ENCODE assay signal across 8 mouse cellular contexts in the genomic region with DNA sequence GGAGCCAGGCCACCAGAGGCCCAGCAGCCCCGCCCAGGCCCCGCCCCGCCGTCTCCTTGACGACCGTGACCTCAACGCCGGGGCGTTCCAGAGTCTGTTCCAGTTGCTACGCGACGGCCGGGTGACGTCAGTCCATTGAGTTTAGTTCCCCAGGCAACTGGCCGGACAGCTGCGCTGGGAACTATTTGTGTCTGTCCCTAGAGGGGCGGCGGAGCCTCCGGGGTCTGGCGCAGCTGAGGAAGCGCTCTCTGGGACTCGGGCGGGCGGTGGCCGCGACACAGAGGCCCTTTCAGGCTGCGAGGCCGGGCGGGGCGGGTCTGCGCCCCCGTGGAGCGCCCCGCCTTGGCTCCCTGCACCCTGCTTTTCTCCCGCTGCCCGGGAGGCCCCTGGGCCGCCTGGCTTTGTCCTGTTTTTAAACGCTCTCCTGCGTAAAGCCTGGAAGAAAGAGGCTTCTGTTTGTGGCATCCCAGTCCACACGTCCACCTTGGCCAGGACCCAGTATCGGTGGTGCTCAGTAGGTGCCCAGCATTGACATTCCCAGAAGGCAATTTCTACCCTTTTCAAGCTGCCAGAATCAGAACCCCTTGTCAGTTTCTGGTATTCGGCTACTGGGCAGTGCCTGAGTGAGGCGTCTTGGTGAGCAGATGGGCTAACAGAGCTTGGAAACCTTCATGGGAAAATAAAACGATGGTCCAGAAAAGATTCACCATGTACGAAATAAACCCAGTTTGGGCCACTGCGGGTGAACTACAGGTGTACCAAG. TPM values are rescaled to one million over a fixed set of nuclear protein-coding genes. Genes with fewer than 3 reads are reported as not detected.
DNase-seq lines count a peak whose midpoint lies in the region; ATAC-seq and TF ChIP-seq lines count a peak whose summit lies in the region.

No protein-coding gene starts in this region.

- H3K9me3 ChIP-seq in CH12.LX (replicated peaks; ENCODE audit: low read length), result no peaks in the 10 kb centered on the region
- H3K9me3 ChIP-seq in forebrain, embryonic 12.5 days, result no peaks in the 10 kb centered on the region
- no peaks in the 10 kb centered on the region for H3K9me3 ChIP-seq in liver, postnatal 0 days (ENCODE audit: low read length)
- no peaks in the 10 kb centered on the region for H3K9me3 ChIP-seq in neural tube, embryonic 14.5 days (ENCODE audit: control insufficient read depth, low read length)

- no peaks in the 10 kb centered on the region; the same call in 1 of the 2 replicates for H3K79me2 ChIP-seq in CH12.LX (replicated peaks; ENCODE audit: control insufficient read depth, extremely low read depth, insufficient read depth, poor library complexity, severe bottlenecking)

- TF ChIP-seq EP300 in CH12.LX (IDR thresholded peaks at IDR 0.05; ENCODE audit: low read length), result no peak
- TF ChIP-seq EP300 in liver, postnatal 0 days (IDR thresholded peaks at IDR 0.05; ENCODE audit: low read depth), result no peak

- dilution Hi-C loops in CH12.LX (cut with MboI; ENCODE audit: extremely low pct_ligation_motif_present, extremely low pct_unique_long_range_greater_than_20kb, low sequenced_read_pairs), result no loop called here

- no peak for TF ChIP-seq RAD21 in CH12.LX (IDR thresholded peaks at IDR 0.05; ENCODE audit: low read depth, low read length)

- H3K36me3 ChIP-seq in CH12.LX (replicated peaks in 1 of 2; ENCODE audit: control insufficient read depth in 1 of 2, insufficient read depth in 1 of 2, low read length in 1 of 2), result peaks cover 0 to 2% of the 10 kb centered on the region in 2 experiments
- no peaks in the 10 kb centered on the region for H3K36me3 ChIP-seq in forebrain, embryonic 12.5 days (replicated peaks)
- no peaks in the 10 kb centered on the region for H3K36me3 ChIP-seq in liver, postnatal 0 days (replicated peaks; ENCODE audit: insufficient read depth, low read length)
- H3K36me3 ChIP-seq in neural tube, embryonic 14.5 days (ENCODE audit: control insufficient read depth, insufficient read depth, low read length), result no peaks in the 10 kb centered on the region

- peak overlapping the region; percentile 55 for H3K9ac ChIP-seq in CH12.LX (ENCODE audit: insufficient read depth, low read depth)
- peak overlapping the region; percentile 66 for H3K9ac ChIP-seq in forebrain, embryonic 12.5 days
- peak overlapping the region; percentile 82 for H3K9ac ChIP-seq in liver, postnatal 0 days (replicated peaks)
- peak overlapping the region; percentile 67 for H3K9ac ChIP-seq in neural tube, embryonic 14.5 days (replicated peaks; ENCODE audit: low read depth, low read length)

- H3K27ac ChIP-seq in CH12.LX (ENCODE audit: insufficient read depth, low read depth), result peak overlapping the region; percentile 94
- peak overlapping the region; percentile 99 for H3K27ac ChIP-seq in forebrain, embryonic 12.5 days
- peak overlapping the region; percentile 97 for H3K27ac ChIP-seq in liver, postnatal 0 days (ENCODE audit: low read depth)
- peak overlapping the region; percentile 96 for H3K27ac ChIP-seq in neural tube, embryonic 14.5 days (ENCODE audit: low read depth, low read length)

- no peaks in the 10 kb centered on the region for H3K27me3 ChIP-seq in CH12.LX (replicated peaks)
- H3K27me3 ChIP-seq in forebrain, embryonic 12.5 days, result no peaks in the 10 kb centered on the region
- H3K27me3 ChIP-seq in liver, postnatal 0 days (ENCODE audit: insufficient read depth, low read length), result no peaks in the 10 kb centered on the region
- H3K27me3 ChIP-seq in neural tube, embryonic 14.5 days (ENCODE audit: control insufficient read depth, insufficient read depth, low read length), result no peaks in the 10 kb centered on the region

- H3K4me2 ChIP-seq in CH12.LX (ENCODE audit: insufficient read depth, low read depth, poor library complexity, severe bottlenecking), result peak overlapping the region; percentile 62
- peak overlapping the region; percentile 61 for H3K4me2 ChIP-seq in forebrain, embryonic 12.5 days
- H3K4me2 ChIP-seq in liver, postnatal 0 days (ENCODE audit: low read depth, low read length), result peak overlapping the region; percentile 92
- H3K4me2 ChIP-seq in neural tube, embryonic 14.5 days (ENCODE audit: low read depth, low read length), result peak overlapping the region; percentile 67

- TF ChIP-seq CTCF in CH12.LX (conservative IDR thresholded peaks at IDR 0.05 in 1 of 2, IDR thresholded peaks at IDR 0.05 in 1 of 2; ENCODE audit: low read depth in 2 of 2, low read length in 2 of 2), result no peak
- no peak for TF ChIP-seq CTCF in liver, postnatal 0 days (IDR thresholded peaks at IDR 0.05; ENCODE audit: low read depth)

- in situ Hi-C loops in CH12.LX (cut with MboI; ENCODE audit: low pct_ligation_motif_present, low pct_unique_long_range_greater_than_20kb, low sequenced_read_pairs), result loop anchor here (5.0 to 25.0 kb wide), 2 partner anchors 37 to 603 kb away; no protein-coding TSS in a partner anchor

- intact Hi-C loops in heart, postnatal 10 days (cut with DNase I), result no loop called here

- DNase-seq in CH12.LX (ENCODE audit: extremely low read depth), result peak; percentile 100
- peak; percentile 99 for DNase-seq in c-Kit-positive CD71-positive TER-119-negative erythroid progenitor cells, embryonic 14.5 days (ENCODE audit: low read depth)
- peak; percentile 99 to 100 for DNase-seq in heart, postnatal 10 days
- peak; percentile 96 for DNase-seq in large intestine, adult 2 months (ENCODE audit: low read depth, low spot score)
- peak; percentile 100 for DNase-seq in liver, postnatal 0 days
- peak; percentile 100 for DNase-seq in testis, postnatal 10 days (ENCODE audit: low spot score)

- H3K4me1 ChIP-seq in CH12.LX (ENCODE audit: control insufficient read depth in 1 of 2, insufficient read depth in 2 of 2), result peaks cover 27 to 72% of the 10 kb centered on the region in 2 experiments
- peaks cover 57% of the 10 kb centered on the region for H3K4me1 ChIP-seq in forebrain, embryonic 12.5 days
- H3K4me1 ChIP-seq in liver, postnatal 0 days (ENCODE audit: insufficient read depth), result peaks cover 39% of the 10 kb centered on the region
- peaks cover 19% of the 10 kb centered on the region for H3K4me1 ChIP-seq in neural tube, embryonic 14.5 days (ENCODE audit: control insufficient read depth, insufficient read depth, low read length)

- peak; percentile 95 for ATAC-seq in forebrain, embryonic 12.5 days (ENCODE audit: low FRiP score)
- peak; percentile 96 for ATAC-seq in liver, postnatal 0 days
- peak; percentile 88 for ATAC-seq in neural tube, embryonic 14.5 days (ENCODE audit: low read depth)

- peak; percentile 81 for TF ChIP-seq POLR2A in CH12.LX (IDR thresholded peaks at IDR 0.05; ENCODE audit: low read depth, low read length)

- peak overlapping the region; percentile 45 to 57 (median 48) for H3K4me3 ChIP-seq in CH12.LX (replicated peaks in 1 of 3; ENCODE audit: low read depth in 2 of 3, low read length in 2 of 3, poor library complexity in 1 of 3)
- peak overlapping the region; percentile 38 for H3K4me3 ChIP-seq in forebrain, embryonic 12.5 days (replicated peaks)
- peak overlapping the region; percentile 67 for H3K4me3 ChIP-seq in liver, postnatal 0 days (ENCODE audit: low read depth, low read length)
- H3K4me3 ChIP-seq in neural tube, embryonic 14.5 days (ENCODE audit: low read depth, low read length), result peak overlapping the region; percentile 35

- WGBS in forebrain, embryonic 12.5 days, result 3% methylated on average over 40 of the region's 46 CpGs
- 3% methylated on average over 46 of the region's 46 CpGs for WGBS in large intestine, adult 2 months
- 7% methylated on average over 29 of the region's 46 CpGs for WGBS in liver, postnatal 0 days (ENCODE audit: insufficient replicate concordance)
- 3% methylated on average over 45 of the region's 46 CpGs for WGBS in neural tube, embryonic 14.5 days

TF ChIP-seq in CH12.LX, 34 proteins besides CTCF, POLR2A, EP300 and RAD21 (continues in another document):
- TF ChIP-seq JUN (IDR thresholded peaks at IDR 0.05; ENCODE audit: insufficient read depth, low read depth, low read length), result peak; percentile 43; the same call in 1 of the 2 replicates
- TF ChIP-seq MEF2A (IDR thresholded peaks at IDR 0.05; ENCODE audit: borderline replicate concordance, low read depth, low read length), result peak; percentile 94
- TF ChIP-seq HCFC1 (IDR thresholded peaks at IDR 0.05; ENCODE audit: low read depth, low read length), result no peak
- peak; percentile 61; the same call in 1 of the 2 replicates for TF ChIP-seq SIN3A (IDR thresholded peaks at IDR 0.05; ENCODE audit: low read length)
- no peak for TF ChIP-seq USF2 (conservative IDR thresholded peaks at IDR 0.05; ENCODE audit: low read depth, low read length)
- TF ChIP-seq ZMIZ1 (IDR thresholded peaks at IDR 0.05; ENCODE audit: low read depth, low read length), result peak; percentile 76
- peak; percentile 23; the same call in 1 of the 2 replicates for TF ChIP-seq NELFE (IDR thresholded peaks at IDR 0.05; ENCODE audit: low read depth, low read length)
- peak; percentile 63; the same call in 1 of the 2 replicates for TF ChIP-seq NRF1 (IDR thresholded peaks at IDR 0.05; ENCODE audit: low read depth, low read length)
- TF ChIP-seq PAX5 (IDR thresholded peaks at IDR 0.05; ENCODE audit: low read length), result no peak
- TF ChIP-seq ZNF384 (IDR thresholded peaks at IDR 0.05; ENCODE audit: low read depth, low read length), result no peak
- no peak for TF ChIP-seq POLR2AphosphoS2 (IDR thresholded peaks at IDR 0.05; ENCODE audit: low read depth, low read length)
- TF ChIP-seq ETS1 (conservative IDR thresholded peaks at IDR 0.05; ENCODE audit: low read depth, low read length), result peak; percentile 78
- no peak for TF ChIP-seq E2F4 (IDR thresholded peaks at IDR 0.05; ENCODE audit: insufficient replicate concordance, low read depth, low read length)

RNA-seq across cellular contexts. Expression of a gene that starts 8.5 kb away (rescaled TPM):
- total RNA-seq in CH12.LX (2012; rRNA removed) (not detected in 2 replicates), CH12.LX (2014; rRNA removed) (not detected in 2 replicates)
- polyA plus RNA-seq in CH12.LX (2012; ENCODE audit: insufficient read length, low read depth), result not detected in 2 replicates
- polyA plus RNA-seq in forebrain, embryonic 12.5 days (2016; fragmentation: Nextera tagmentation; extraction: Ambion mirVana), result not detected in 2 replicates
- not detected for total RNA-seq in heart, postnatal 10 days (2021)
- not detected in 2 replicates for polyA plus RNA-seq in large intestine, adult 2 months (2012; rRNA removed)
- polyA plus RNA-seq in liver, postnatal 0 days (2015; fragmentation: Nextera tagmentation; extraction: Ambion mirVana), result not detected in 2 replicates
- not detected in 2 replicates for polyA plus RNA-seq in neural tube, embryonic 14.5 days (2014; fragmentation: Nextera tagmentation; extraction: Ambion mirVana)

RNA-seq across cellular contexts. Expression of a gene that starts 8.6 kb away (rescaled TPM):
- total RNA-seq in CH12.LX (2012; rRNA removed), result 0.13 TPM in 1 of 2 replicates, not detected in the other
- not detected in 2 replicates for total RNA-seq in CH12.LX (2014; rRNA removed)
- 0.16 TPM in 1 of 2 replicates, not detected in the other for polyA plus RNA-seq in CH12.LX (2012; ENCODE audit: insufficient read length, low read depth)
- not detected in 2 replicates for polyA plus RNA-seq in forebrain, embryonic 12.5 days (2016; fragmentation: Nextera tagmentation; extraction: Ambion mirVana)
- total RNA-seq in heart, postnatal 10 days (2021), result not detected
- polyA plus RNA-seq in large intestine, adult 2 months (2012; rRNA removed), result 4.4 and 7.5 TPM in 2 replicates
- not detected in 2 replicates for polyA plus RNA-seq in liver, postnatal 0 days (2015; fragmentation: Nextera tagmentation; extraction: Ambion mirVana)
- not detected in 2 replicates for polyA plus RNA-seq in neural tube, embryonic 14.5 days (2014; fragmentation: Nextera tagmentation; extraction: Ambion mirVana)

Comparison
In these comparisons a context has a peak if more than half of its experiments do, and no peak if none do; other contexts are left out.
1. Peak in every context shown above with its lines: DNase-seq, ATAC-seq, H3K4me3 ChIP-seq and H3K27ac ChIP-seq.